Mouse (Mus musculus): ENCODE measurements around the gene Olfr658.

DNA sequence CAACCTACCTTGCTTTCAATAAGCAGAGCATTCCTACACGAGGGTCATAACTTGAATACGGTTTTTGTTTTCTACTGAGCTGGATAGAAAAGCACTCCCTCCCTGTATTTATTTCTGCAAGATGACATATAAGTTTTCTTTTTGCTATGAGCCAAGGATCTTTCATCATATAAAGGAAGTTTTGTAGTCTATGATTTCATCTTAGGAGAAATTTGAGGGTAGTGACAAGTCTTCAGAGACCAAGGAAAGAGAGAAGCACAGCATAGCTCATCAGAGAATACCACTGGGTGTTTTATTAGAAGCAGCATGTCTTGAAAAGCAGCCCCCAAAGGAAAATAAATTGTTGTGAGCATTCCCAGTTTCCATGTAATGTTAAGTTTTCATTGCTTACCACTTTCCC, 45.4 kb downstream of the Olfr658 start, which contains the start of gene Olfr655:
- TF ChIP-seq CTCF (IDR thresholded peaks at IDR 0.05; ENCODE audit: low read depth, low read length), result no peak
- TF ChIP-seq TAL1 (conservative IDR thresholded peaks at IDR 0.05; ENCODE audit: low read depth, low read length), result no peak
- TF ChIP-seq GATA1 (IDR thresholded peaks at IDR 0.05; ENCODE audit: borderline replicate concordance, low read length), result no peak

Data from G1E (cell line).